Mouse (Mus musculus): ENCODE results near the gene 4930470P17Rik. TPM values are rescaled to one million over a fixed set of nuclear protein-coding genes. Genes with fewer than 3 reads are reported as not detected.

Gene 4930470P17Rik
- total RNA-seq (2012; rRNA removed) (not detected in 2 replicates), polyA plus RNA-seq (2012; ENCODE audit: insufficient read depth in 1 of 2, insufficient read length in 2 of 2, low read depth in 1 of 2, low replicate concordance in 2 of 2, missing spikeins in 1 of 2) (not detected)

DNA sequence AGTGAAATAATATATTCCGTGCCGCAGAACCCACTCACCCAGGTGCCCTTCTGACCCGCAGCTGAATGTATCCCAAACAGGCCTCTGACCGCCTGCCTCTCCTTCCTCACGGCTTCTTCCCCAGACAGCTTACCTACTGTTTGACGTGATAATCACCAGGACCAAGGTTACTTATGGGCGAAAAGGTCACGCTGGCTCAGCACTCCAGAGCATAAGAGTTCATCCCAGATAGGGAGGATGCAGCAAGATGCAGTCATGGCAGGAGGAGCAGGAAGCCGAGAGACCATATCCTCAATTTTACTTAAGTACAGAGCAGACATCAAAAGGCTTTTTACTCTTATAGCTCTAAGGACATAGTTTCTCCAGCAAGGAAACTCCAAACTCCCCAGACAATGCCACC, at the start of gene 4930470P17Rik:
TSS of gene 4930470P17Rik (minus strand) at position 101 of the 400 bp plus-strand sequence.
- no peaks in the 10 kb centered on the region for H3K9me3 ChIP-seq (replicated peaks; ENCODE audit: insufficient read depth, low read length)
- no peak within 1 kb of the TSS for H3K4me3 ChIP-seq (ENCODE audit: control insufficient read depth in 1 of 2, insufficient read depth in 1 of 2, low read depth in 2 of 2, low read length in 2 of 2)
- H3K9ac ChIP-seq (ENCODE audit: control insufficient read depth, low read depth, low read length, poor library complexity, severe bottlenecking) = no peak within 1 kb of the TSS
- H3K79me2 ChIP-seq (ENCODE audit: control insufficient read depth, insufficient read depth, low read length, poor library complexity) = no peaks in the 10 kb centered on the region
- H3K4me1 ChIP-seq (ENCODE audit: control insufficient read depth in 1 of 2, insufficient read depth in 2 of 2, low read length in 2 of 2) = no peaks in the 10 kb centered on the region
- H3K36me3 ChIP-seq (ENCODE audit: control insufficient read depth in 1 of 2, insufficient read depth in 2 of 2, low read length in 2 of 2) = no peaks in the 10 kb centered on the region
- no peak for DNase-seq (ENCODE audit: low read depth, low spot score)
- TF ChIP-seq MAZ (IDR thresholded peaks at IDR 0.05; ENCODE audit: low read depth, low read length) = no peak
- no peak for TF ChIP-seq POLR2AphosphoS5 (IDR thresholded peaks at IDR 0.05; ENCODE audit: borderline replicate concordance, low read depth, low read length)
- no peak for TF ChIP-seq HCFC1 (IDR thresholded peaks at IDR 0.05; ENCODE audit: low read depth, low read length)
- TF ChIP-seq ELF1 (IDR thresholded peaks at IDR 0.05; ENCODE audit: low read depth, low read length) = no peak
- TF ChIP-seq ZC3H11A (IDR thresholded peaks at IDR 0.05; ENCODE audit: low read depth, low read length) = no peak
- TF ChIP-seq ETS1 (IDR thresholded peaks at IDR 0.05; ENCODE audit: low read depth, low read length) = no peak
- no peak for TF ChIP-seq BHLHE40 (IDR thresholded peaks at IDR 0.05; ENCODE audit: borderline replicate concordance, low read depth, low read length)
- no peak for TF ChIP-seq GATA1 (IDR thresholded peaks at IDR 0.05; ENCODE audit: low read depth, low read length)
- H3K27me3 ChIP-seq (ENCODE audit: control insufficient read depth in 1 of 2, insufficient read depth in 2 of 2, low read length in 2 of 2) = no peaks in the 10 kb centered on the region
- H3K27ac ChIP-seq (ENCODE audit: control insufficient read depth, low read depth, low read length) = no peak within 1 kb of the TSS

GRCm38 (mm10) chr2:170651483-170651882, 49.7 kb upstream of the 4930470P17Rik start:
- Histone ChIP-seq H3K9ac (ENCODE audit: control insufficient read depth, low read depth, low read length, poor library complexity, severe bottlenecking) (no peak overlapping the region), H3K4me1 (ENCODE audit: control insufficient read depth in 1 of 2, insufficient read depth in 2 of 2, low read length in 2 of 2) (no peaks in the 10 kb centered on the region), H3K79me2 (ENCODE audit: control insufficient read depth, insufficient read depth, low read length, poor library complexity) (no peaks in the 10 kb centered on the region), H3K9me3 (replicated peaks; ENCODE audit: insufficient read depth, low read length) (no peaks in the 10 kb centered on the region; the same call in 1 of the 2 replicates), H3K27me3 (ENCODE audit: control insufficient read depth in 1 of 2, insufficient read depth in 2 of 2, low read length in 2 of 2) (no peaks in the 10 kb centered on the region), H3K4me3 (ENCODE audit: control insufficient read depth in 1 of 2, insufficient read depth in 1 of 2, low read depth in 2 of 2, low read length in 2 of 2) (no peak overlapping the region), H3K27ac (ENCODE audit: control insufficient read depth, low read depth, low read length) (no peak overlapping the region), H3K36me3 (ENCODE audit: control insufficient read depth in 1 of 2, insufficient read depth in 2 of 2, low read length in 2 of 2) (no peaks in the 10 kb centered on the region)
- TF ChIP-seq NRF1 (IDR thresholded peaks at IDR 0.05; ENCODE audit: insufficient read depth, low read depth, low read length, poor library complexity, severe bottlenecking) (no peak), ELF1 (IDR thresholded peaks at IDR 0.05; ENCODE audit: low read depth, low read length) (no peak), CTCF (IDR thresholded peaks at IDR 0.05 in 2 of 3, conservative IDR thresholded peaks at IDR 0.05 in 1 of 3; ENCODE audit: control insufficient read depth in 1 of 3, insufficient read depth in 1 of 3, low read depth in 2 of 3, low read length in 3 of 3, poor library complexity in 1 of 3, severe bottlenecking in 1 of 3) (peak; percentile 3 to 30 (median 24); a peak in 2 of 6 replicates), NELFE (IDR thresholded peaks at IDR 0.05; ENCODE audit: low read depth, low read length) (no peak)
- no peak for DNase-seq (ENCODE audit: low read depth, low spot score)

GRCm38 (mm10) chr2:170648542-170648941, 46.7 kb upstream of the 4930470P17Rik start:
- H3K4me1 ChIP-seq (ENCODE audit: control insufficient read depth in 1 of 2, insufficient read depth in 2 of 2, low read length in 2 of 2) = no peaks in the 10 kb centered on the region
- no peak overlapping the region for H3K4me3 ChIP-seq (ENCODE audit: control insufficient read depth in 1 of 2, insufficient read depth in 1 of 2, low read depth in 2 of 2, low read length in 2 of 2)
- H3K36me3 ChIP-seq (ENCODE audit: control insufficient read depth in 1 of 2, insufficient read depth in 2 of 2, low read length in 2 of 2) = no peaks in the 10 kb centered on the region
- DNase-seq (ENCODE audit: low read depth, low spot score) = no peak
- H3K79me2 ChIP-seq (ENCODE audit: control insufficient read depth, insufficient read depth, low read length, poor library complexity) = no peaks in the 10 kb centered on the region
- no peak for TF ChIP-seq MAX (IDR thresholded peaks at IDR 0.05; ENCODE audit: low read length)
- no peak for TF ChIP-seq USF1 (IDR thresholded peaks at IDR 0.05; ENCODE audit: low read depth, low read length)
- TF ChIP-seq TAL1 (IDR thresholded peaks at IDR 0.05; ENCODE audit: low read length) = no peak
- TF ChIP-seq ZKSCAN1 (IDR thresholded peaks at IDR 0.05; ENCODE audit: low read depth, low read length) = no peak
- H3K27me3 ChIP-seq (ENCODE audit: control insufficient read depth in 1 of 2, insufficient read depth in 2 of 2, low read length in 2 of 2) = no peaks in the 10 kb centered on the region
- no peak overlapping the region for H3K27ac ChIP-seq (ENCODE audit: control insufficient read depth, low read depth, low read length)
- H3K9ac ChIP-seq (ENCODE audit: control insufficient read depth, low read depth, low read length, poor library complexity, severe bottlenecking) = no peak overlapping the region
- no peaks in the 10 kb centered on the region for H3K9me3 ChIP-seq (replicated peaks; ENCODE audit: insufficient read depth, low read length)
